Mouse (Mus musculus): ENCODE results near the gene Grip1.
A peak's percentile ranks its signal among the peaks of the same experiment; 100 is the strongest.

The Grip1 gene

GRCm38 (mm10) chr10:119761451-119762367 lies 308.1 kb downstream of the Grip1 start:
- no peak for DNase-seq

DNA sequence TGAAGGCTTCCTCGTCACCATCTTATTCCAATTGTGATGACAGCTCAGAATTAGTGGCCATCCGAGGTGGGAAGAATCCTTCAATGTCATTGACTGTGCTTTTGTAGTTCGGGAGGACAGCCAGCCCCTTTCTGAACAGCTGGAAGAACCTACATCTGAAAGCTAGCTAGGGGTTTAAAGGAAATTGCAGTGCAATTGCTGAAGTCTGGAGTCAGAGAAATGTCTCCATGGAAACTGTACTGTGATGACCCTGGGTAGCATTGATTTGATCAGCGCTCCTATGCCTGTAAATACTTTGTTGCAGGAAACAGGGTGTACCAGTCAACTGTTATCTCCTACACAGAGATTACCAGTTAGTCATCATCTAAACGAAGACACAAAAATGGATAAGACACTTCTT lies 325.2 kb downstream of the Grip1 start:
- DNase-seq: no peak

- DNase-seq: no peak
Measured at GRCm38 (mm10) chr10:119779657-119780056, 326.0 kb downstream of the Grip1 start.

- DNase-seq: no peak
Measured at GRCm38 (mm10) chr10:119790507-119790906, 336.9 kb downstream of the Grip1 start.

DNA sequence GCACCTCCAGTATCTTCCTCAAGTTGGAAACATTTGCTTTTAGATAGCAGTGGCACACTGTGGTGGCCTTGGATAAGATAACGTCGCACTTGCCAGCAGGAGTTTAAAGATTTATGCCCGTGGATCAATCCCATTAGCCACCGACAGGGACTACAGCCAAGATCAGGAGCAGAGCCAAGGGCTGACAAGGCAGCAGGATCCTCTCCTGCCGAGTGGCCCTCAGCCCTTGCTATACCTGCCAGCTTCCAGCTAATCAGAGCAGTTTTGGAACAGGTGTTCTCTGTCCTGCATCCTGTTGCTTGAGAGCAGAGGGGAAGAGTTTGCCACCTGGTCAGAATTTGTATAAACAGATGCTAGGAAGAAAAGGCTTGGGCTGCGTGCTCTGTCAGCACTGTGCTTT lies 348.8 kb downstream of the Grip1 start:
- DNase-seq: no peak

DNA sequence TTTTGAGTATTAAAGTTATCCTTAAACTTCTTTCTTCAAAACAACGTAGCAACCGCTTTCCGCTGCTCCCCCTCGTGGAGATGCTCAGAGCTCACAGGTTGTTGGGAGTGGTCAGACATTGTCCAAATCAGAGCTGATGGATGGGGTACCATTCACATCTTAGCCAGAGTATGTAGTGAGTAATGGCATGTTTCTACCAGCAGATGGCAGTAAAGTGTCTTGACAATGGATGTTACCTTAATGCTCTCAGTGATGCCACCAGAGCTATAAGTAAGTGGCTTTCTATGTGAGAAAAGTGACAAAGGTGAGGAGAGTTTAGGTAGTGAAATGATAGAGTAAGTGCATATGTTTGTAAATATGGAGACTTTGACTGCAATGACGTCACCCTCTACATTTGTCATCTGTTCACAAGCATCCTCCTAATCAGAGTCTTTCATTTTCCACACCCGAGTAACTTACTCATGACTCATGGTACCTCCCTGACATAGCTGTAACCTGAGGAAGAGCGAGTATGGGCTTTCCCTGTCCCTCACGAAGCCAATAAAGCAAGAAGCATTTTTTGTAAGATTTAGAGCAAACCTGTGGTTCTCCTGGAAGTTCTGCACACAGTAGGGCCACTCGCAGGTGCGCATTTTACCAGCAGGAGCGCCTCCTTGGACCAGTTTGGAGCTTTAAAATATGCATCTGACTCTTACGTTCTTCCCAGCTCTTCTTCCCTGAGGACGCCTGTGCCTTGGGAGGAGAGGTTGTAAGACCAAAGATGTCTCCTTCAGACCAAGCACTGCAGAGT lies 350.2 kb downstream of the Grip1 start:
- DNase-seq: peak in 1 of 2 experiments; percentile 3

- DNase-seq: no peak
Measured at GRCm38 (mm10) chr10:119804423-119804814, 350.8 kb downstream of the Grip1 start.

DNA sequence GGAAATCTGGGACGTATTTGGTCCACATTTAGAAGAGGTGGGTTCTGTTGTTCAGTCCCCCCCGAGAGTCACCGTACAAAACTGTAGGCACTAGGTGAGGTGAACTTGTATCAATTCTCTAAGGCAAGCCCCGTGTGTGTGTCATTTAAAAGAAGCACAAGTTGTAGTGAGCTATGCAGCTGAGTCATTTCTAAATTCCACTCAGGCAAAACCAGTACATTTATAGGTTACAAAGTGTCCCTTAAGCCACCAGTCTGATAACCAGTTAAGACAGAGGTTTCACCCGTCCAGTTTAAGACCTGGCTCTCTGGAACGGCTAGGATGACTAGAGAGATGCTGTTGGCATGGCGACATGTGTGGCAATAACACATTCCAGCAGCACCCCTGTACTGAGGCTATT lies 351.5 kb downstream of the Grip1 start:
- DNase-seq: no peak

GRCm38 (mm10) chr10:119806151-119806550 lies 352.5 kb downstream of the Grip1 start:
- no peak for DNase-seq

- DNase-seq: no peak
Measured at GRCm38 (mm10) chr10:119808384-119808783, 354.8 kb downstream of the Grip1 start.

DNA sequence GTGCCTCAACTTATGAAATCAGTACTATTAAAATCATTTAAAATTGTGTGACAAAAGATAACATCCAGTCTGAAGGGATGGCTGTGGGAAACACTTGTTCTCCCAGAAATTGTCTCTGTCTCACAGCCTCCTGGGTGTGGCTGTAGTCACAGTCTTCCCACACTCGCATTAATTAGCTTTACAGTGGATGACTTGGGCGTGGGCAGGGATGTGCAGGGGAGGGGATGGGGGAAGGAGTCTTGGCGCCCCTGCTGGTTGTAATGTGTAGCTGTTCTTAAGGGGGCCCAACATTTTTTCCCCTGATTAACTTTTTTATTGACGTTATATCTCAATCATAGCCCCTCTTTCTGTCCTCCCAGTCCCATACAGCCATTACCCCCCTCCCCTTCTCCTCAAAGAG lies 360.5 kb downstream of the Grip1 start:
- no peak for DNase-seq

GRCm38 (mm10) chr10:119816001-119816400 lies 362.4 kb downstream of the Grip1 start:
- DNase-seq: no peak

- DNase-seq: no peak
Measured at GRCm38 (mm10) chr10:119818381-119818780, 364.8 kb downstream of the Grip1 start.

GRCm38 (mm10) chr10:119819102-119819681 lies 365.6 kb downstream of the Grip1 start:
- no peak for DNase-seq

GRCm38 (mm10) chr10:119819740-119820139 lies 366.1 kb downstream of the Grip1 start:
- no peak for DNase-seq

- no peak for DNase-seq
Measured at GRCm38 (mm10) chr10:119820428-119820827, 366.8 kb downstream of the Grip1 start.

GRCm38 (mm10) chr10:119823691-119824090 lies 370.1 kb downstream of the Grip1 start:
- DNase-seq: no peak

DNA sequence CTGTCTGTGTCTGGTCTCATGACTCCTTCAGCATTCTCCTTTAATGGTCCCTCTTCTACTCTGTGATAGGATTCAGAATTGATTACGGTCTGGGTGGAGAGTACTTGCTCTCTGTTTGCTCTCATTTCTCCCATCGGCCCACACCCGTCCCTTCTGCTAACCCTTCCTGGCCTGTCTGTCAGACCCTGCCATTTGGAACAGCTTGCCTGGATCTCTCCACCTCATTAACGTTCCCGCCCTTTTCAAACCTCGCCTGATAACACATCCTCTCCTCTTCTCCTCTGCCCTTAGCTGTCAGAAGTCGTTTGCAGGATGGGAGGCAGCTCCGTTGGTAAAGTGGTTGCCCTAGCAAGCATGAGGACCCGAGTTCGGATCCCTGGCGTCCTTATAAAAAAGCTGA lies 370.9 kb downstream of the Grip1 start:
- no peak for DNase-seq

DNA sequence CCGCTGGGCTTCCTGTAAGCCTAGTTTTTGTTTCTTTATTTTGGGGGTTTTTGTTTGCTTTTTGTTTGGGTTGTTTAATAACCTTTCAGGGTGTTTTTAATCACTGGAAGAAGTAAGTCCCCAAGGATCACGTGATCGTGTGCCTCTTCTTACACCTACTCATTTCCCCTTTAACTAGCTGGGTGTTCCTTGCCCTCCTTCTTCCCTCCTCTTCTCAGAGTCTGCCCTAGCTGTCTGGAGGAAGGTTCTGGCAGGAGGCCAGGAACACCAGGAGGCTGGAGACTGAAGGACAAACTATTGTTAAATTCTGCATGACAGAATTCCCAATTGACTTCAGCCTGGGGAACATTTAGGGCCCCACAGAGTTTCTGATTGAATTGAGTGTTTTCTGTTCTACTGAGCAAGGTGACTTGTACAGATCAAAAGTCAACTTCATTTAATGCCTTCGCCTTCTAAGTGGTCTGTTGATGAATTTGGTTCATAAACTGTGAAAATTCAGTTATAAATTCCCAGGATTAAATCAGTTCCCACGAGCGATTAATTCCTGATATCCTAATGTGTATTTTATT lies 376.8 kb downstream of the Grip1 start:
- peak in 1 of 2 experiments; percentile 7 for DNase-seq

DNA sequence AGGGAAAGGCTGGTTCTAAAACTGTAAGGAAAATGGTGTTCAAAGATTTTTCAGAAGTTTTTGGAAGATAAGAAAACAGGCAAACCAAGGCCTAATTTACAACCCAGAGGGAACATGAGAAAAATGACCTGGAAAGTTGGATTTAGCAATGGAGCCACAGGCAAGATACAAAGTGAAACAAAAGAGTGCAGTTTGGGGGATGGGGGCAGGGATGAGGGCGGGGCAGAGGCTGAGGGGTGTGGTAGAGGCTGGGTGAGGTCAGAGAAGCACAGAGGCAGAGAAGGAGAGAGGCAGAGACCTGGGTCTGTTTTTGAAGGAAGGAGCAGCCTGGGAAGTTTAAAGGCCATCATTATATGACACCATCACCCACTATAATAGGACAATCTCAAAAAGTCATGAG lies 377.5 kb downstream of the Grip1 start:
- no peak for DNase-seq

- no peak for DNase-seq
Measured at GRCm38 (mm10) chr10:119833334-119833733, 379.7 kb downstream of the Grip1 start.

GRCm38 (mm10) chr10:119834122-119834521 lies 380.5 kb downstream of the Grip1 start:
- DNase-seq: no peak

GRCm38 (mm10) chr10:119839645-119840044 lies 386.0 kb downstream of the Grip1 start:
- no peak for DNase-seq

Measured in lung, adult 18-20 months (tissue).